Mouse (Mus musculus) gastrocnemius, postnatal 4 days (tissue): ENCODE data around the gene Miga2. TPM values are rescaled to one million over a fixed set of nuclear protein-coding genes. Genes with fewer than 3 reads are reported as not detected.
"Not testable (repeated sequence)": the region's sequence is repeated elsewhere in the genome, so short reads cannot be mapped to it uniquely, and the experiment has no call there.

Source experiments
- DNase-seq, 2 experiments: peaks; one replicate each; pipeline ENCODE4 v3.0.0; 2021 to 2022; ENCODE audit warnings: low spot score in 2 of 2, mixed read lengths in 2 of 2
- microRNA-seq: library from miRNA; unstranded; fragments of <30 nt; microRNA quantifications from one replicate; pipeline ENCODE4 v1.2.0, GENCODE M21; 2021
- total RNA-seq, 2 experiments: library from RNA; stranded (reverse); gene quantifications; 2 replicates each; pipeline ENCODE4 v1.2.3; 2021

Miga2 gene
- total RNA-seq, 2 experiments from 2014 or later, result 33.2 to 37.5 TPM

DNA sequence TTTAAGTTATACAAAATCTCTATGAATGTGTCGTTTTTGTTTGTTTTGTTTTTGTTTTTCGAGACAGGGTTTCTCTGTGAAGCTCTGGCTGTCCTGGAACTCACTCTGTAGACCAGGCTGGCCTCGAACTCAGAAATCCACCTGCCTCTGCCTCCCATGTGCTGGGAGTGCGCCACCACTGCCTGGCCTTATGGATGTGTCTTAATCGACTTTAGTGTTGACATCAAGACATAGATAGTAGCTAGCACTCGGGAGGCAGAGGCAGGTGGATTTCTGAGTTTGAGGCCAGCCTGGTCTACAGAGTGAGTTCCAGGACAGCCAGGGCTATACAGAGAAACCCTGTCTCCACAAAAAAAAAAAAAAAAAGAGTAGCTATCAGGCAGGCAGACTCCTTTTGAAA lies 53.1 kb downstream of the Miga2 start:
- DNase-seq, result not testable (repeated sequence)

GRCm38 (mm10) chr2:30417595-30418165 lies 53.6 kb downstream of the Miga2 start:
- no peak for DNase-seq

DNA sequence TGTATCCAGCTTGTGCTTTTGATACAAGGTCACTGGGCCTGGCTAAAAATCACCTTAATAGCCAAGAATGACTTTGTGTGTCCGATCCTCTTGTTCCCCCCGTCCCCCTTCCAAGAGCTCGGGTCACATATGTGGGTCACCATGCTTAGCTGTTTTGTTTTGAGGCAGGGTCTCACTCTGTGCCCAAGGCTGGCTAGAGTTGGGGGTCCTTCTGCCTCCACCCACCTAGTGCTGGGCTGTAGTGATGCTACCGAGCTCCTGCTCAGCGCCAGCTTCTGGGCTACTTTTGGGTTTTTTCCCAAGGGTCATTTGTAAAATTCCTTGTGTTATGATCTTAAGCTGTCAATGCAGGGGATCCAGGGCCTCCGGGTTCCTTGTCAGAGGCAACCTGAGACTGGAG lies 54.2 kb downstream of the Miga2 start:
- no peak for DNase-seq

DNA sequence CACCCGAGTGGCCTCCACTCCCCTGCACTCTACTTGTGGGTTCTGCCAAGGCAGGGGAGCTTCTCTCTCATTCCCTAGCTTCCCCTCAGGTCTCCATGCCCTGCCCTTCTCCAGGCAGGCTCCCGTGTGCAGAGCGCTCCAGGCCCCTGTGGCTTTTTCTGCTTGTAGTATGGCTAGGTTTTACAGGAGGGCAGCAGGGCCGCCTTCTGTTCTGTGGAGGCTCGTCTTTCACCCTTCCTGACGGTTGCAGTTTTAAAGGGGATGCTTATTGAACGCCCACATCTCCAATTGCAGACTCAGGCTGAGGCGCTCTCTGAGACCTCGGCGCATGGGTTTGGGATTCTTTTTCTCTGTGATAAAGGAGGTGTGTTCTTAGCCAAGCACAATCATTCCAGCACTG lies 55.1 kb downstream of the Miga2 start:
- no peak for DNase-seq

DNA sequence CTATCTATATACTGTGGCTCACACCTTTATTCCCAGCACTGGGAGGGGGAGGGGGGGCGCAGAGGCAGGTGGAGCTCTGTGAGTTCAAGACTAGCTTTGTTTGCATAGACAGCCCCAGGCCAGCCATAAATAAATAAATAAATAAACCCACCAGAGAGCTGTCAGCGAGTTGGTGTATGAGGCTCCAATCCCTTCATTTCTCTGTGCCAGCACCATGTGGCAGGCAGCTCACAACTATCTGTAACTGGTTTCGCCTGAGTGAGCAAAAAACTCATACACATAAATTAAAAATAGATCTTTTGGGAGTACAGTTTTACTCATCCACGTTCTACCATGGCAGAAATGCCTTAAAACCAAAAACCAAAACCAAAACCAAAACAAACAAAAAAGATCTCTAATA lies 57.4 kb downstream of the Miga2 start:
- DNase-seq, result no peak

- DNase-seq, result no peak
These were observed 65.1 kb downstream of the Miga2 start for GRCm38 (mm10) chr2:30429156-30429555.

Small RNAs within 50 kb of the gene (microRNA-seq; reads per million reads assigned to microRNA genes)
- gene Gm47292, result not detected

Other genes starting within 250 kb of the Miga2 start
- 10 to 100 TPM; 24.6 to 27.1 TPM for gene Zer1, start 239.6 kb upstream of the Miga2 start, total RNA-seq
- gene Tbc1d13, start 230.5 kb upstream of the Miga2 start, total RNA-seq, result 10 to 100 TPM; 24.7 to 26.2 TPM
- gene Endog, start 192.7 kb upstream of the Miga2 start, total RNA-seq, result 10 to 100 TPM; 26.3 to 27.6 TPM
- 10 to 100 TPM; 11.9 to 13.6 TPM for gene Spout1, start 185.8 kb upstream of the Miga2 start, total RNA-seq
- gene Kyat1, start 158.4 kb upstream of the Miga2 start, total RNA-seq, result 10 to 100 TPM; 11.9 to 12.7 TPM
- 10 to 100 TPM; 26.6 to 26.7 TPM for gene Lrrc8a, start 126.5 kb upstream of the Miga2 start, total RNA-seq
- gene Gm28035, start 123.7 kb upstream of the Miga2 start, total RNA-seq, result 1 to 10 TPM; 1.0 to 1.3 TPM
- gene Phyhd1, start 98.0 kb upstream of the Miga2 start, total RNA-seq, result 10 to 100 TPM; 16.7 to 19.3 TPM
- gene Gm28038, start 83.2 kb upstream of the Miga2 start, total RNA-seq, result not detected
- 10 to 100 TPM; 21.3 to 21.5 TPM for gene Dolk, start 77.9 kb upstream of the Miga2 start, total RNA-seq
- gene Nup188, start 77.8 kb upstream of the Miga2 start, total RNA-seq, result 10 to 100 TPM; 32.7 to 34.2 TPM
- gene Sh3glb2, start 4.9 kb upstream of the Miga2 start, total RNA-seq, result 10 to 100 TPM; 53.6 to 63.6 TPM
- 10 to 100 TPM; 18.3 to 21.1 TPM for gene Dolpp1, start 28.0 kb downstream of the Miga2 start, total RNA-seq
- gene Crat, start 51.6 kb downstream of the Miga2 start, total RNA-seq, result 100 to 1,000 TPM; 229 to 241 TPM
- gene Ptpa, start 51.8 kb downstream of the Miga2 start, total RNA-seq, result 100 to 1,000 TPM; 122 to 132 TPM
- gene Ier5l, start 110.0 kb downstream of the Miga2 start, total RNA-seq, result 1 to 10 TPM; 8.2 to 8.9 TPM
- 1 to 10 TPM; 4.5 to 4.6 TPM for gene Cstad, start 230.8 kb downstream of the Miga2 start, total RNA-seq